Mouse (Mus musculus) megakaryocyte, embryonic 14.5 days (primary cell): Measurements from ENCODE around the gene Arhgdig. TPM values are rescaled to one million over a fixed set of nuclear protein-coding genes. Genes with fewer than 3 reads are reported as not detected.
A peak's percentile ranks its signal among the peaks of the same experiment; 100 is the strongest.
"Not testable (repeated sequence)": the region's sequence is repeated elsewhere in the genome, so short reads cannot be mapped to it uniquely, and the experiment has no call there.

Experiments
- H3K27me3 ChIP-seq: replicated peaks from 2 replicates; pipeline ENCODE3; 2012; ENCODE audit warnings: inconsistent platforms
- H3K36me3 ChIP-seq: replicated peaks from 2 replicates; pipeline ENCODE3; 2012; ENCODE audit warnings: low read length, inconsistent platforms, mixed read lengths
- H3K4me1 ChIP-seq: 2 replicates; pipeline ENCODE4 v1.6.1; 2012; ENCODE audit warnings: inconsistent platforms
- H3K4me3 ChIP-seq: replicated peaks from 2 replicates; pipeline ENCODE3; 2012; ENCODE audit warnings: moderate library complexity, mild to moderate bottlenecking, inconsistent platforms
- H3K9me3 ChIP-seq: 2 replicates; pipeline ENCODE4 v1.6.1; 2012; ENCODE audit warnings: inconsistent platforms
- FLI1 ChIP-seq: IDR thresholded peaks from 2 replicates; pipeline ENCODE4 v1.6.1; 2012; ENCODE audit warnings: low read length, inconsistent platforms, mixed read lengths
- GATA1 ChIP-seq: IDR thresholded peaks from 3 replicates; pipeline ENCODE4 v1.6.1; 2012; ENCODE audit warnings: mixed read lengths, low read length, inconsistent platforms, borderline replicate concordance
- polyA plus RNA-seq: library from polyadenylated mRNA; stranded (reverse); fragments of >175 nt; gene quantifications from 2 replicates; pipeline ENCODE4 v1.2.3, GENCODE M21; 2012; ENCODE audit warnings: low replicate concordance; ENCODE audit not compliant: insufficient read depth

Arhgdig gene
- polyA plus RNA-seq, 1 experiment, result not detected

- no peak for TF ChIP-seq FLI1
- no peak for TF ChIP-seq GATA1
- H3K9me3 ChIP-seq, result no peaks in the 10 kb centered on the region
- H3K4me1 ChIP-seq, result peaks cover 11% of the 10 kb centered on the region
- peaks cover 74% of the 10 kb centered on the region for H3K27me3 ChIP-seq
- no peaks in the 10 kb centered on the region for H3K36me3 ChIP-seq
- no peak overlapping the region for H3K4me3 ChIP-seq
Measured at GRCm38 (mm10) chr17:26212241-26212640, 4.7 kb upstream of the Arhgdig start.

- no peaks in the 10 kb centered on the region for H3K9me3 ChIP-seq
- TF ChIP-seq GATA1 (no peak), FLI1 (no peak)
- no peak overlapping the region for H3K4me3 ChIP-seq
- peaks cover 22% of the 10 kb centered on the region for H3K4me1 ChIP-seq
- H3K36me3 ChIP-seq, result no peaks in the 10 kb centered on the region
- H3K27me3 ChIP-seq, result peaks cover 88% of the 10 kb centered on the region
Measured at GRCm38 (mm10) chr17:26206392-26206791, 1.2 kb downstream of the Arhgdig start.

GRCm38 (mm10) chr17:26204766-26205165 lies 2.8 kb downstream of the Arhgdig start:
- peaks cover 31% of the 10 kb centered on the region for H3K4me1 ChIP-seq
- TF ChIP-seq GATA1 (no peak), FLI1 (no peak)
- no peaks in the 10 kb centered on the region for H3K36me3 ChIP-seq
- no peaks in the 10 kb centered on the region for H3K9me3 ChIP-seq
- H3K4me3 ChIP-seq, result no peak overlapping the region
- peaks cover 88% of the 10 kb centered on the region for H3K27me3 ChIP-seq

- Histone ChIP-seq H3K4me1 (peaks cover 31% of the 10 kb centered on the region), H3K36me3 (peaks cover 3% of the 10 kb centered on the region), H3K4me3 (peak overlapping the region; percentile 90), H3K9me3 (no peaks in the 10 kb centered on the region), H3K27me3 (peaks cover 98% of the 10 kb centered on the region)
- TF ChIP-seq FLI1 (no peak), GATA1 (no peak)
Measured at GRCm38 (mm10) chr17:26203321-26203811, 4.2 kb downstream of the Arhgdig start.

- Histone ChIP-seq H3K9me3 (no peaks in the 10 kb centered on the region), H3K4me3 (peak within 1 kb of the TSS; percentile 90), H3K36me3 (peaks cover 8% of the 10 kb centered on the region), H3K27me3 (peaks cover 93% of the 10 kb centered on the region), H3K4me1 (peaks cover 31% of the 10 kb centered on the region)
- TF ChIP-seq FLI1, result no peak
- TF ChIP-seq GATA1, result no peak
Measured at GRCm38 (mm10) chr17:26202737-26203136, 4.8 kb downstream of the Arhgdig start, which contains the start of gene Rgs11. TSS of gene Rgs11 (plus strand) at chr17:26202951.

- peaks cover 16% of the 10 kb centered on the region for H3K36me3 ChIP-seq
- H3K4me3 ChIP-seq, result no peak overlapping the region
- no peaks in the 10 kb centered on the region for H3K9me3 ChIP-seq
- H3K27me3 ChIP-seq, result peaks cover 86% of the 10 kb centered on the region
- H3K4me1 ChIP-seq, result peaks cover 31% of the 10 kb centered on the region
- TF ChIP-seq FLI1 (no peak), GATA1 (no peak)
Measured at GRCm38 (mm10) chr17:26201998-26202397, 5.6 kb downstream of the Arhgdig start.

GRCm38 (mm10) chr17:26200831-26201705 lies 6.5 kb downstream of the Arhgdig start:
- Histone ChIP-seq H3K36me3 (peaks cover 25% of the 10 kb centered on the region), H3K4me3 (peak overlapping the region; percentile 81), H3K27me3 (peaks cover 78% of the 10 kb centered on the region), H3K9me3 (no peaks in the 10 kb centered on the region), H3K4me1 (peaks cover 31% of the 10 kb centered on the region)
- TF ChIP-seq FLI1, result no peak
- TF ChIP-seq GATA1, result no peak

- no peak for TF ChIP-seq FLI1
- no peak for TF ChIP-seq GATA1
- peaks cover 56% of the 10 kb centered on the region for H3K27me3 ChIP-seq
- H3K4me1 ChIP-seq, result peaks cover 31% of the 10 kb centered on the region
- no peaks in the 10 kb centered on the region for H3K9me3 ChIP-seq
- no peak within 1 kb of the TSS for H3K4me3 ChIP-seq
- H3K36me3 ChIP-seq, result peaks cover 47% of the 10 kb centered on the region
Measured at GRCm38 (mm10) chr17:26198892-26199291, 8.7 kb downstream of the Arhgdig start, which contains the start of gene Pdia2. TSS of gene Pdia2 (minus strand) at chr17:26199087.

- H3K4me3 ChIP-seq, result no peak overlapping the region
- H3K27me3 ChIP-seq, result no peaks in the 10 kb centered on the region
- no peaks in the 10 kb centered on the region for H3K4me1 ChIP-seq
- TF ChIP-seq GATA1, result no peak
- TF ChIP-seq FLI1, result no peak
- H3K9me3 ChIP-seq, result no peaks in the 10 kb centered on the region
- peaks cover 99% of the 10 kb centered on the region for H3K36me3 ChIP-seq
Measured at GRCm38 (mm10) chr17:26192481-26193190, 14.9 kb downstream of the Arhgdig start.

- not testable (repeated sequence) for H3K4me1 ChIP-seq, H3K27me3 ChIP-seq, H3K4me3 ChIP-seq, H3K9me3 ChIP-seq
- peaks cover 99% of the 10 kb centered on the region for H3K36me3 ChIP-seq
Measured at GRCm38 (mm10) chr17:26191486-26191885, 16.1 kb downstream of the Arhgdig start.
